Mouse (Mus musculus) CH12F3 (cell line): ENCODE measurements around the gene Coro1a.

Experiments used
- in situ Hi-C: fragments of 300-500 bp; cut with MboI; formaldehyde crosslinking; loops from 2 replicates; pipeline ENCODE4 v1.14.3; 2020; ENCODE audit warnings: low sequenced_read_pairs

The Coro1a gene

GRCm38 (mm10) chr7:126692426-126692825 is 15.2 kb downstream of the Coro1a start:
- in situ Hi-C loops, result loop anchor here (10.0 kb wide), 2 partner anchors 118 to 492 kb away; no protein-coding TSS in a partner anchor

GRCm38 (mm10) chr7:126691676-126692075 is 15.9 kb downstream of the Coro1a start:
- in situ Hi-C loops, result loop anchor here (10.0 kb wide), 2 partner anchors 117 to 493 kb away; no protein-coding TSS in a partner anchor

GRCm38 (mm10) chr7:126690737-126691136 is 16.9 kb downstream of the Coro1a start:
- in situ Hi-C loops, result loop anchor here (10.0 kb wide), 2 partner anchors 116 to 494 kb away; no protein-coding TSS in a partner anchor

- in situ Hi-C loops, result loop anchor here (5.0 kb wide), 1 partner anchor 42 kb away; the partner anchor contains the start of gene Sgf29
Observed at GRCm38 (mm10) chr7:126689021-126689420, 18.6 kb downstream of the Coro1a start.

- in situ Hi-C loops, result loop anchor here (5.0 kb wide), 1 partner anchor 41 kb away; the partner anchor contains the start of gene Sgf29
Observed at GRCm38 (mm10) chr7:126688156-126688555, 19.4 kb downstream of the Coro1a start.

- in situ Hi-C loops, result no loop called here
Observed at GRCm38 (mm10) chr7:126681221-126681620, 26.4 kb downstream of the Coro1a start.

GRCm38 (mm10) chr7:126679683-126680082 is 27.9 kb downstream of the Coro1a start:
- in situ Hi-C loops, result no loop called here

GRCm38 (mm10) chr7:126678545-126679341 is 28.8 kb downstream of the Coro1a start:
- in situ Hi-C loops, result no loop called here

- in situ Hi-C loops, result no loop called here
Observed at GRCm38 (mm10) chr7:126676631-126677220, 30.9 kb downstream of the Coro1a start.

GRCm38 (mm10) chr7:126676207-126676606 is 31.4 kb downstream of the Coro1a start, which contains the start of gene Sult1a1:
Gene Sult1a1 (minus strand): TSS chr7:126676432.
- in situ Hi-C loops, result no loop called here

- in situ Hi-C loops, result no loop called here
Observed at GRCm38 (mm10) chr7:126675104-126675503, 32.5 kb downstream of the Coro1a start.

- in situ Hi-C loops, result no loop called here
Observed at GRCm38 (mm10) chr7:126672111-126672510, 35.5 kb downstream of the Coro1a start.

GRCm38 (mm10) chr7:126670152-126670551 is 37.4 kb downstream of the Coro1a start:
- in situ Hi-C loops, result no loop called here

- in situ Hi-C loops, result no loop called here
Observed at GRCm38 (mm10) chr7:126668452-126668851, 39.1 kb downstream of the Coro1a start.

- in situ Hi-C loops, result no loop called here
Observed at GRCm38 (mm10) chr7:126667495-126668090, 40.0 kb downstream of the Coro1a start.

GRCm38 (mm10) chr7:126665269-126665668 is 42.3 kb downstream of the Coro1a start:
- in situ Hi-C loops, result no loop called here

- in situ Hi-C loops, result no loop called here
Observed at GRCm38 (mm10) chr7:126663646-126664045, 43.9 kb downstream of the Coro1a start.

- in situ Hi-C loops, result no loop called here
Observed at GRCm38 (mm10) chr7:126659771-126660170, 47.8 kb downstream of the Coro1a start.

GRCm38 (mm10) chr7:126657522-126657921 is 50.1 kb downstream of the Coro1a start:
- in situ Hi-C loops, result no loop called here

- in situ Hi-C loops, result no loop called here
Observed at GRCm38 (mm10) chr7:126655695-126656094, 51.9 kb downstream of the Coro1a start.

GRCm38 (mm10) chr7:126653991-126654390 is 53.6 kb downstream of the Coro1a start:
- in situ Hi-C loops, result no loop called here
